Mouse (Mus musculus) kidney, embryonic 16.5 days (tissue): ENCODE data around the gene Pld4. TPM values are rescaled to one million over a fixed set of nuclear protein-coding genes. Genes with fewer than 3 reads are reported as not detected.
A peak's percentile ranks its signal among the peaks of the same experiment; 100 is the strongest.
"Not testable (repeated sequence)": the region's sequence is repeated elsewhere in the genome, so short reads cannot be mapped to it uniquely, and the experiment has no call there.

ENCODE experiments used
- ATAC-seq: fragments of 200-750 bp; cut with Nextera tagmentation; 2 replicates; pipeline ENCODE4 v1.8.0; 2017; ENCODE audit warnings: moderate TSS enrichment; ENCODE audit not compliant: low FRiP score, low TSS enrichment
- H3K27ac ChIP-seq: fragments of 300-500 bp; sonication (generic); 2 replicates; pipeline ENCODE4 v1.5.1; 2014; ENCODE audit warnings: low read length
- H3K27me3 ChIP-seq: fragments of 300-500 bp; sonication (generic); 2 replicates; pipeline ENCODE4 v1.6.1; 2014; ENCODE audit warnings: low read length, control low read depth, mixed read lengths; ENCODE audit not compliant: insufficient read depth
- H3K36me3 ChIP-seq: fragments of 300-500 bp; sonication (generic); 2 replicates; pipeline ENCODE4 v1.6.1; 2014; ENCODE audit warnings: low read length, control low read depth, mixed read lengths; ENCODE audit not compliant: insufficient read depth
- H3K4me1 ChIP-seq: fragments of 300-500 bp; sonication (generic); 2 replicates; pipeline ENCODE4 v1.6.1; 2014; ENCODE audit warnings: low read length, control low read depth, mixed read lengths; ENCODE audit not compliant: insufficient read depth
- H3K4me2 ChIP-seq: fragments of 300-500 bp; sonication (generic); replicated peaks from 2 replicates; pipeline ENCODE4 v1.6.1; 2014; ENCODE audit warnings: low read depth, low read length
- H3K4me3 ChIP-seq: fragments of 300-500 bp; sonication (generic); 2 replicates; pipeline ENCODE4 v1.5.1; 2014; ENCODE audit warnings: mild to moderate bottlenecking, low read length
- H3K9ac ChIP-seq: fragments of 300-500 bp; sonication (generic); replicated peaks from 2 replicates; pipeline ENCODE4 v1.6.1; 2014; ENCODE audit warnings: low read length
- H3K9me3 ChIP-seq: fragments of 300-500 bp; sonication (generic); 2 replicates; pipeline ENCODE4 v1.6.1; 2016; ENCODE audit warnings: low read length, control low read depth
- WGBS: fragments of 180-500 bp; shearing (Covaris S2); extraction: QIAGEN DNeasy Blood & Tissue Kit; methylation state at CpG from one replicate; pipeline ENCODE4 v1.1.7; 2014; 5-methylcytosine and 5-hydroxymethylcytosine counted together
- polyA plus RNA-seq: library from polyadenylated mRNA; unstranded; fragments of >200 nt; fragmentation: Nextera tagmentation; extraction: Ambion mirVana; gene quantifications from 2 replicates; pipeline ENCODE4 v1.2.1, GENCODE M21; 2015

Gene Pld4
- polyA plus RNA-seq, 1 experiment from 2014 or later: 7.3 TPM

DNA sequence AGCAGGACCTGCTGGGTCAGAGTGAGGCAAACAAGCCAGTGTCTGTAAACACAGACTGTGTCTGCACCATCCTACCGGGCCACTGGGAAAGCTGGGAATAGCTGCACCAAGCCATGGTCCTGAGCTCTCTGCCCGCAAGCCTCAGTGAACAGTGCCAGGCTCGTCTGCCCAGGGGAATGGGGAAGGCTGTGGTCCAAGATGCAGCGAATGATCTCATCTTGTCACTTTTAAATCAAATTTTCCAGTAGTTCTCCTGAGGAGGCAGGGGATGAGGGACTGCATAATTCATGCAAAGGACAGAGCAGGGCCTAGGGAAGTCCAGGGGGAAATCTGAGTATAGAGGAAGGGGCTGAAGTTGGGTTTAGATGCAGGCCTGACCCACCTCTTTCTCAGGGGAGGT, 47.3 kb downstream of the Pld4 start:
- no peak overlapping the region for H3K4me3 ChIP-seq
- H3K27me3 ChIP-seq: no peaks in the 10 kb centered on the region
- H3K4me1 ChIP-seq: peaks cover 18% of the 10 kb centered on the region
- H3K36me3 ChIP-seq: no peaks in the 10 kb centered on the region
- no peak overlapping the region for H3K9ac ChIP-seq
- H3K4me2 ChIP-seq: no peak overlapping the region
- no peak for ATAC-seq
- H3K27ac ChIP-seq: no peak overlapping the region
- WGBS: 85% methylated on average over 4 of the region's 4 CpGs
- no peaks in the 10 kb centered on the region for H3K9me3 ChIP-seq

GRCm38 (mm10) chr12:112808212-112808586, 47.7 kb downstream of the Pld4 start:
- H3K27ac ChIP-seq: no peak overlapping the region
- peak overlapping the region; percentile 60 for H3K9ac ChIP-seq
- peak overlapping the region; percentile 71 for H3K4me3 ChIP-seq
- no peaks in the 10 kb centered on the region for H3K36me3 ChIP-seq
- H3K27me3 ChIP-seq: no peaks in the 10 kb centered on the region
- H3K4me1 ChIP-seq: peaks cover 18% of the 10 kb centered on the region
- 56% methylated on average over 5 of the region's 5 CpGs for WGBS
- H3K4me2 ChIP-seq: peak overlapping the region; percentile 93
- no peaks in the 10 kb centered on the region for H3K9me3 ChIP-seq
- peak; percentile 6; the same call in 1 of the 2 replicates for ATAC-seq

DNA sequence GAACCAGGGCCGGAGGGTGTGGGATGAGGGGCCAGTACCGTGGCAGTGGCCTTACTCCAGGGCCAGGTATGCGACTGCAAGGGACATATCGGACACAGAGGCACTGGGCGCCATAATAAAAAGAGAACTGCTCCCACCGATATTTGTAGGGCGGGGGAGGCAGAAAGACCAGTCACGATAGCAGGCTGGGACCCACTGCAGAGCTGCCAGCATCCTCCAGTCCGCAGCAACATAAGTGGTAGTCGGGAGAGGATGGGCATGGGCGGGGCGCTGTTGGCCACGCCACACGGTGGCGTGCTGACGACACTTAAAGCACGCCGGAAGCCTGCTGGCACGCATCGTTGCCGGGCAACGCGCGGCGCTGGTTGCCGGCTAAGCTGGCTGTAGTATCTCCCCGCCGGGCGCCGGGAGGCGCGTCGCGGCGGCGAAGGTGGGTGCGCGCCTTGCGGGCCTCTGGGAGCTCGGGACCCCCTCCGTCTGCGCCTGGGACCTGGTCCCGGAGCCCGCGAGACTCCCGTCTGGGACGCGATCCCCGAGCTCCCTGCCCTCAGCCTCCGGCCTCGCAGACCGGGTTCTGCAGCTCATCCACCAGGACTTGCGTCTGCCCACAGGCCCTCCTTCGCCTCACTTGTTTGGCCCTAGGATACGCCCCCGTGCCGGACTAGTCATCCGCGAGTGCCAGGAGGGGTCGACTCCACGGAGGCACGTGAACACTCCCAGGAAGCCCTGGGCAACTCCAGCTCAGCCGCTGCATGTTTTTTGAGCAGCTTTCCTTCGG, 48.3 kb downstream of the Pld4 start, which contains the start of gene Clba1:
Clba1 (plus strand) TSS at position 351 of the 778 bp plus-strand sequence.
- H3K9ac ChIP-seq: peak within 1 kb of the TSS; percentile 69
- H3K4me3 ChIP-seq: peak within 1 kb of the TSS; percentile 71
- no peaks in the 10 kb centered on the region for H3K27me3 ChIP-seq
- WGBS: under 1% methylated on average over 64 of the region's 64 CpGs
- H3K4me1 ChIP-seq: peaks cover 18% of the 10 kb centered on the region
- peak within 1 kb of the TSS; percentile 31; the same call in 1 of the 2 replicates for H3K27ac ChIP-seq
- H3K4me2 ChIP-seq: peak within 1 kb of the TSS; percentile 93
- peak; percentile 91 for ATAC-seq
- no peaks in the 10 kb centered on the region for H3K9me3 ChIP-seq
- no peaks in the 10 kb centered on the region for H3K36me3 ChIP-seq

- 20% methylated on average over 8 of the region's 8 CpGs for WGBS
- Histone ChIP-seq H3K9ac (peak overlapping the region; percentile 69), H3K9me3 (no peaks in the 10 kb centered on the region), H3K4me3 (peak overlapping the region; percentile 71), H3K27ac (peak overlapping the region; percentile 31; the same call in 1 of the 2 replicates), H3K4me1 (peaks cover 18% of the 10 kb centered on the region), H3K27me3 (no peaks in the 10 kb centered on the region), H3K4me2 (peak overlapping the region; percentile 93), H3K36me3 (0 out of 2 replicates have a peak, but pooled peaks cover 3% of the 10 kb centered on the region)
- no peak for ATAC-seq
These were observed 49.2 kb downstream of the Pld4 start for GRCm38 (mm10) chr12:112809641-112810040.

DNA sequence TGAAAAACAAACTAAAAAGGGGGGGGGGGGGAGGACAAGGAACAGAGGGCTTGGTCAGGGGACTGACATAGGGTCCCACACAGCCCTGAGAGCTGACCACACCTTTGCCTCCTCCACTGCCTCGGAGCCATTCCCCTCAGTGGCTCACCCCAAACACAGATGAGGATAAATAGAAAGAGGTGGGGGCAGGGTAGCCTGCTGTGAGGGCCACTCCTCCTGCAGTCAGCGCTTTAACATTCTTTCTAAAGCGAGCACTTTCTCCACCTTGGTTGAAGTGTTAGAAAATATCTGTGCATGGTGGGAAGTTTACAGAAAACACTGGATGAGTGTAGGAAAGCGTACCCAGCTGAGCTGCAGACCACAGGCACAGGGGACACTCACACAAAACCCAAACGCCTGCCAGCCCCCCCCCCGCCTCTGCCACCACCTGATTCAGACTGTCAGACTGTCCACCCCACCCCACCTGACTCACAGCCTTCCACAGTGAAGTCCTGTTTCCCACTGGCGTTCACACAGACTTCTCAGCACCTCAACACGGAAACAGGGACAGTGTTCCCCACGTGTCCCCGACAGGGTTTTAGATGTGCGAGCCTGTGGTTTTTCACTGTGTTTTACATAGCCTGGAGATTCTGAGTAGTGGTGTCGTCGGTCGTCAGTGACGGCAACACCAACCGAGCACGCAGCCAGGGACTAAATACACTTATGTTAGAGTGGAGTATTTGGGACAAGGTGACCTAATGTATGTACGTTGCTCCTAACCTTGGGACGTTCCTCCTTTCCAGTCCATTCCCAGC, 49.8 kb downstream of the Pld4 start:
- peaks cover 18% of the 10 kb centered on the region for H3K4me1 ChIP-seq
- 65% methylated on average over 19 of the region's 19 CpGs for WGBS
- peaks cover 3% of the 10 kb centered on the region; the same call in 1 of the 2 replicates for H3K36me3 ChIP-seq
- H3K4me2 ChIP-seq: peak overlapping the region; percentile 93
- no peaks in the 10 kb centered on the region for H3K9me3 ChIP-seq
- H3K4me3 ChIP-seq: 0 out of 2 replicates have a peak overlapping the region, but pooled peaks have one; percentile 71
- H3K27me3 ChIP-seq: no peaks in the 10 kb centered on the region
- no peak overlapping the region for H3K27ac ChIP-seq
- ATAC-seq: no peak
- H3K9ac ChIP-seq: peak overlapping the region; percentile 69

DNA sequence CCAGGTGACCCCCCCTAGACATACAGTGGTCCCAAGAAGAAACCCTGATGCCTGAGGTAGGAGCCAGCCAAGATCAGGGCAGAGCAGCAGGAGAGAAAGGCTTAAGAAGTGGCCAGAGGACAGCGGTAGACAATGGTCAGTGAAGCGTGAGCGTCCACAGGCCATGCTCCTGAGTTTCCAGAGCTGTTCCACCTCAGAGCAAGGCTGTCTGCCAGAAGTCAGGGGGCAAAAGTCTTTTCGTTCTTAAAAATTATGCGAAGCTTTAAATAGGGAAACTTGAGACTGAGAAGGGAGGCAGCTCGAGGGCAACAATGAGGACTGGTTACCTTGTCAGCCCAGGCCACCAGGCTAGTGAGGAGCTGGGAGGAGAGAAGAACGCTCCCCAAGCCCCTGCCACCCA, 52.9 kb downstream of the Pld4 start:
- Histone ChIP-seq H3K4me2 (no peak overlapping the region), H3K27me3 (no peaks in the 10 kb centered on the region), H3K9me3 (no peaks in the 10 kb centered on the region), H3K4me3 (no peak overlapping the region), H3K4me1 (peaks cover 14% of the 10 kb centered on the region), H3K27ac (peak overlapping the region; percentile 52; the same call in 1 of the 2 replicates), H3K9ac (no peak overlapping the region), H3K36me3 (peaks cover 16% of the 10 kb centered on the region)
- WGBS: 61% methylated on average over 7 of the region's 7 CpGs
- no peak for ATAC-seq

DNA sequence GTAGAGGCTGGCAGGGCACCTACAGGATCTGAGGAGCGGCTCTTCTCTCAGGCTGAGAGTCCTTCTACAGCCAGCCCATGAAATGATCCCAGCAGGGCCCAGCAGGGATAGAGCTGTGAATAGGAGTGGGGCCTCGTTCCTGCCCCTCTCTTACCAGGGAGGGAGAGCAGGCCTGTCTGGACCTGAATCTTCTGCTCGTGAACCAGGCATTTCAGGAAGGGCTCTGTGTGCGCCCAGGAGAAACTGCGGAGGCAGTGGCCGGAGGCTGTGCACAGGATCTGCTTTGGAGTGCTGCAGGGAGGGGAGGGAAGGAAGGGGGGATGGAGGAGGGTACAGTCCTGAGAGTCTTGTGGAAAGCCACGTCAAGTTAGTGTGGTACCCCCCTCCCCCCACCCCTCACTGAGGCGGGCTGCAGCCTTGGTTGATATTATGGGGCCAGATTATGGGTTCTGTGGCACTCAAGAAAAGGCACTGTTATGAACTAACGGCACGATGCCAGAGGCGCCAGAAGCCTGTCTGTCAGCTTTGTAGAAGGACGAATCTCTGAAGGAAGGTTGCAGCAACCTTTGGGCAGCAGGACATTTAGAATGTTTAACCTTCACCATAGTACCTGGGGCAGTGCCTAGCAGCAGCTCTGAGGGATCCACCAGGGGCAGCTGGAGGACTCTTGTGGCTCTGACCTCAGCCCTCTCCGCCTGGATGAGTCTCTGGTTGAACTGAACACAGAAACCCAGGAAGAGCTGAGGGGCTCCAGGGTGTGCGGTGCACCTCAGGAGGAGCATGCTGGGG, 54.4 kb downstream of the Pld4 start:
- ATAC-seq: no peak
- Histone ChIP-seq H3K36me3 (peaks cover 31% of the 10 kb centered on the region), H3K27me3 (no peaks in the 10 kb centered on the region), H3K4me2 (no peak overlapping the region), H3K27ac (no peak overlapping the region), H3K9ac (no peak overlapping the region), H3K9me3 (no peaks in the 10 kb centered on the region), H3K4me1 (peaks cover 5% of the 10 kb centered on the region; the same call in 1 of the 2 replicates), H3K4me3 (no peak overlapping the region)
- WGBS: 74% methylated on average over 14 of the region's 14 CpGs

DNA sequence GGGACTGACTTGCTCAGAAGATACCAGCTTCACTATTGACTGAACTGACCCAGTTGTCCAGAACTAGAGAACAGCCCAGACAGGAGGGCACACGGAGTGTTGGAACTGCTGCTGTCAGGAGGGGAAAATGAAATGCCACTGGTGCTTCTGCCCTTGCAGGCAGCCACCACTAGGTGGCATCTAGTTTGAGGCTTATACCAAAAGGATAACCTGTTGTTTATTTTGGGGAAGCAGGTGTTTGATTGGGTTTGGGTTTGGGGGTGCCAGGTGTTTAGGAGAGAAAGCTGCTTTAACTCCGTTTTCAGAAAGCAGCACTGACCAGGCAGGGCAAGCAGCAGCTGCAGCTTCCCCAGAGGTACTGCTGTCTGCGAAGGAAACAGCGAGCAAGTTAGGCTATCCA, 55.8 kb downstream of the Pld4 start:
- no peak overlapping the region for H3K27ac ChIP-seq

DNA sequence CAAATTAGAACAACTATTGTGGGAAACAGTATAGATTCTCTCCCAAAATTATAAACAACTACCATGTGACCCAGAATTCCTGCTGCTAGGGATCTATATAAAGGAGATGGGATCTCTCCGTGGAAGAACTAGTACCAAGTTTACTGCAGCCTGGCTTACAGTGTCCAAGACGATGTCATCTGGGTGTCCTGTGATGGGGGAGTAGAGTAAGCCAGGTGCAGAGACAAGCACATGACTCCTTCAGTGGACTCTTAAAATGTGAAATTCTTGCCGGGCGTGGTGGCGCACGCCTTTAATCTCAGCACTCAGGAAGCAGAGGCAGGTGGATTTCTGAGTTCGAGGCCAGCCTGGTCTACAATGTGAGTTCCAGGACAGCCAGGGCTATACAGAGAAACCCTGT, 56.4 kb downstream of the Pld4 start:
- H3K9me3 ChIP-seq, H3K27me3 ChIP-seq, ATAC-seq, H3K9ac ChIP-seq, H3K4me3 ChIP-seq, H3K27ac ChIP-seq, H3K4me1 ChIP-seq, H3K4me2 ChIP-seq: not testable (repeated sequence)
- H3K36me3 ChIP-seq: peaks cover 48% of the 10 kb centered on the region
- WGBS: 81% methylated on average over 7 of the region's 7 CpGs

More for the DNA sequence above, 55.8 kb downstream of the Pld4 start:
- H3K27me3 ChIP-seq: no peaks in the 10 kb centered on the region
- H3K4me3 ChIP-seq: no peak overlapping the region
- H3K4me2 ChIP-seq: no peak overlapping the region
- H3K9me3 ChIP-seq: no peaks in the 10 kb centered on the region
- H3K9ac ChIP-seq: no peak overlapping the region
- H3K4me1 ChIP-seq: no peaks in the 10 kb centered on the region; the same call in 1 of the 2 replicates
- no peak for ATAC-seq
- 65% methylated on average over 4 of the region's 4 CpGs for WGBS
- peaks cover 42% of the 10 kb centered on the region for H3K36me3 ChIP-seq
